Mouse (Mus musculus) heart, embryonic 13.5 days (tissue): ENCODE data around the gene Kiz. TPM values are rescaled to one million over a fixed set of nuclear protein-coding genes. Genes with fewer than 3 reads are reported as not detected.

Experiments used
- ATAC-seq: fragments of 200-750 bp; cut with Nextera tagmentation; 2 replicates; pipeline ENCODE4 v1.8.0; 2017; ENCODE audit warnings: moderate TSS enrichment; ENCODE audit not compliant: insufficient number of reproducible peaks, low FRiP score, low TSS enrichment; ENCODE audit errors: extremely low read depth
- H3K27ac ChIP-seq: fragments of 300-500 bp; sonication (generic); replicated peaks from 2 replicates; pipeline ENCODE4 v1.5.1; 2015; ENCODE audit warnings: moderate library complexity, mild to moderate bottlenecking, inconsistent platforms
- H3K27me3 ChIP-seq: fragments of 300-500 bp; sonication (generic); replicated peaks from 2 replicates; pipeline ENCODE4 v1.6.1; 2015; ENCODE audit warnings: mild to moderate bottlenecking, inconsistent platforms
- H3K36me3 ChIP-seq: fragments of 300-500 bp; sonication (generic); 2 replicates; pipeline ENCODE4 v1.6.1; 2015; ENCODE audit warnings: mild to moderate bottlenecking, inconsistent platforms
- H3K4me1 ChIP-seq: fragments of 300-500 bp; sonication (generic); 2 replicates; pipeline ENCODE4 v1.6.1; 2015; ENCODE audit warnings: inconsistent platforms
- H3K4me2 ChIP-seq: fragments of 300-500 bp; sonication (generic); 2 replicates; pipeline ENCODE4 v1.6.1; 2015; ENCODE audit warnings: inconsistent platforms, mild to moderate bottlenecking, moderate library complexity
- H3K4me3 ChIP-seq: fragments of 300-500 bp; sonication (generic); 2 replicates; pipeline ENCODE4 v1.5.1; 2015; ENCODE audit warnings: moderate library complexity, mild to moderate bottlenecking, inconsistent platforms
- H3K9ac ChIP-seq: fragments of 300-500 bp; sonication (generic); 2 replicates; pipeline ENCODE4 v1.6.1; 2015; ENCODE audit warnings: inconsistent platforms, mild to moderate bottlenecking, moderate library complexity
- H3K9me3 ChIP-seq: fragments of 300-500 bp; sonication (generic); 2 replicates; pipeline ENCODE4 v1.6.1; 2016; ENCODE audit warnings: inconsistent platforms
- WGBS: fragments of 180-500 bp; shearing (Covaris S2); methylation state at CpG from one replicate; pipeline ENCODE4 v1.1.7; 2015; ENCODE audit warnings: mixed read lengths; 5-methylcytosine and 5-hydroxymethylcytosine counted together
- polyA plus RNA-seq: library from polyadenylated mRNA; unstranded; fragments of >200 nt; fragmentation: Nextera tagmentation; extraction: Ambion mirVana; gene quantifications from 2 replicates; pipeline ENCODE4 v1.2.1, GENCODE M21; 2015

The Kiz gene
- polyA plus RNA-seq, 1 experiment from 2014 or later, result 25.2 TPM

- no peaks in the 10 kb centered on the region for H3K36me3 ChIP-seq
- H3K4me2 ChIP-seq, result peak overlapping the region; percentile 64
- H3K9ac ChIP-seq, result 0 out of 2 replicates have a peak overlapping the region, but pooled peaks have one; percentile 2
- peaks cover 98% of the 10 kb centered on the region for H3K27me3 ChIP-seq
- H3K27ac ChIP-seq, result no peak overlapping the region
- no peak for ATAC-seq
- 3% methylated on average over 20 of the region's 20 CpGs for WGBS
- H3K4me3 ChIP-seq, result peak overlapping the region; percentile 43
- peaks cover 30% of the 10 kb centered on the region for H3K4me1 ChIP-seq
- H3K9me3 ChIP-seq, result no peaks in the 10 kb centered on the region
Observed at GRCm38 (mm10) chr2:146835241-146835990, 20.2 kb upstream of the Kiz start.

- Histone ChIP-seq H3K4me3 (no peak overlapping the region), H3K4me1 (peaks cover 30% of the 10 kb centered on the region), H3K36me3 (no peaks in the 10 kb centered on the region), H3K4me2 (no peak overlapping the region), H3K27me3 (peaks cover 98% of the 10 kb centered on the region), H3K9me3 (no peaks in the 10 kb centered on the region), H3K27ac (no peak overlapping the region), H3K9ac (no peak overlapping the region)
- WGBS, result 2% methylated on average over 13 of the region's 13 CpGs
- ATAC-seq, result no peak
Observed at GRCm38 (mm10) chr2:146836246-146836645, 19.4 kb upstream of the Kiz start.

DNA sequence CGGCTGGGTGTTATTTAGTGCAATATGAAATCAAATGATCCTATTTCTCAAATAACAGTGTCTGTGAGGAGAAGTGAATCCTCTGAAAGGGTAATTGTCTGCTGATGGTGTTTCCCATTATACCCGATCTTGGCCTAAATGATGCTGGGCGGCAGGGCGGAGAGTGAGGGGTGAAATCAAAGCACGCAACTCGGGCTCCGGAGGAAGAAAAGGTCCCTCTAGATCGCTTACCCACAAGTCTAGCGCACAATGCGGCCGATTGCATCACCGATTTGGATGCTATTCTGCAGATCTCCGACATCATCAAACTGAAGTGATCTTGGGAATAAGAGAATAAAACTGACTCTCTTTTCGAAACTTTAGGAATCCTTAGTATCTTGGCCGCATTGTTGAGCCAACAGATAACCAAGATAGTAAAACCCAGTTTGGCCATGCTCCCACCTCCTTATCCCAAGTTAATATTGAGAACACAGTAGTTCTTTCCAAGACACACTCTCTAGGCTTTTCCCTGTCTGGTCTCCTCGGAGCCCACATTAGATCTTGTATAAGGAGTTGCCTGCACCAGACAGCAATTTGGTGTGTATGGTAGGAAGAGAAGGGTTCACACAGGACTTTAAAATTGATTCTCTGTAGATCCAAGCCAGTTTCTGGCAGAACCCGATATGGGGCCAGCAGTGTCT is 18.7 kb upstream of the Kiz start:
- WGBS, result 7% methylated on average over 17 of the region's 17 CpGs
- H3K9ac ChIP-seq, result no peak overlapping the region

DNA sequence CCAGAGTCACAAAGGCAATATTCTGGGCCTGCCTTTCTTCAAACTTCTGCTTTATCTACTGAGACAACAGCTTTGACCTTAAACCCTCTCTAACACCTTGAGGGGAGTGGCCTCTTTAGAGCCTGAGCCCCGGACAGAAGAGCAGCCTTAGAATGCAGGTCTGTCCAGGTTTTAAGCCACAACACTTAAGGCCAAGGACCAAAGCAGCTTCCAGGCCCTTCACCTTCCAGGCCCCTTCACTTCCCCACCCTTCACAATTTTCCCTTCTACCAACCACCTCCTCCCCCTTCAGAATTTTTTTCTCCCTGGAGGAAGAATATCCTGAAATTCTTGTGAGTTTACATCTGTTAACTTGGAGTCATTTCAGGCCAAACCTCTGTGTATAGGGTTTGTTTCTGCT is 18.0 kb upstream of the Kiz start:
- Histone ChIP-seq H3K4me1 (peaks cover 30% of the 10 kb centered on the region), H3K9ac (no peak overlapping the region), H3K36me3 (no peaks in the 10 kb centered on the region), H3K4me2 (no peak overlapping the region), H3K27me3 (peaks cover 100% of the 10 kb centered on the region), H3K4me3 (no peak overlapping the region), H3K9me3 (no peaks in the 10 kb centered on the region), H3K27ac (no peak overlapping the region)
- no peak for ATAC-seq
- WGBS, result 7% methylated on average over 1 of the region's 1 CpGs

More for the DNA sequence above, 18.7 kb upstream of the Kiz start:
- ATAC-seq, result no peak
- no peak overlapping the region for H3K4me2 ChIP-seq
- H3K27ac ChIP-seq, result no peak overlapping the region
- H3K9me3 ChIP-seq, result no peaks in the 10 kb centered on the region
- H3K4me1 ChIP-seq, result peaks cover 30% of the 10 kb centered on the region
- H3K27me3 ChIP-seq, result peaks cover 100% of the 10 kb centered on the region
- no peak overlapping the region for H3K4me3 ChIP-seq
- H3K36me3 ChIP-seq, result no peaks in the 10 kb centered on the region

DNA sequence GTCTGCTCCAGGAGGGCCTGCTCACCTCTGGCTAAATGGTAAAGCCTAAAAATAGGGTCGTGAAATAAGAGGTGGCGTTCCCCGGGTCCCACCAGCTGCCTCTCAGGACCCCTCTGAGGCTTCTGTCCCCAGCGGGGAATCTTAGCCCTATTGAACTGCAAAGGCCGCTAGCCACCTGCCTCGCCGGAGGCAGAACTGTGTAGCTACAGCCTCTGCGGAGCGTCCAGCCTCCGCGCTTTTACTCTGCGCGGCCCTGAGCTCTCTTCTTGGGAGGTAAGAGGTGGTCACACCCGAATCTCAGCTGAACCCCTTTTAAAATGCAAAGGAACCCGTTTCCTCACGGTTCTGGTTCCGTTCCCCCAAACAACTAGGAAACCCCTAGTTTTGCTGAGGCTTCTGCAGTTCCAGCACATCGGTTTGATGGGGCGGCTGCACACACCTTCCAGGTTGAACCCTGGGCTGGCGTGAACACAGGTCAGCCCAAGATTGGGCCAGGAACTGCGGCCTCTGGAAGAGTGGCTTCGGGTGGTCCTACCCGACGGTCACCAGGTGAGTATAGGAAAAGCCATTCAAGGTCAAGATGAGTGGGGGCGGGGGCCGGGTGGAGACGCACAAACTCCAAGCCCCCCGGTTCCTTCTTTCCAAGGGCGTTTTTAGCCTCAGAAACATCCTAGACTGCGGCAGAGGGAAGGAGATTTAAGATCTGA is 16.9 kb upstream of the Kiz start:
- peaks cover 28% of the 10 kb centered on the region for H3K4me1 ChIP-seq
- H3K9ac ChIP-seq, result no peak overlapping the region
- peak overlapping the region; percentile 57 for H3K4me2 ChIP-seq
- no peak for ATAC-seq
- H3K9me3 ChIP-seq, result no peaks in the 10 kb centered on the region
- H3K27ac ChIP-seq, result no peak overlapping the region
- peak overlapping the region; percentile 35 for H3K4me3 ChIP-seq
- no peaks in the 10 kb centered on the region for H3K36me3 ChIP-seq
- under 1% methylated on average over 30 of the region's 30 CpGs for WGBS
- H3K27me3 ChIP-seq, result peaks cover 91% of the 10 kb centered on the region

DNA sequence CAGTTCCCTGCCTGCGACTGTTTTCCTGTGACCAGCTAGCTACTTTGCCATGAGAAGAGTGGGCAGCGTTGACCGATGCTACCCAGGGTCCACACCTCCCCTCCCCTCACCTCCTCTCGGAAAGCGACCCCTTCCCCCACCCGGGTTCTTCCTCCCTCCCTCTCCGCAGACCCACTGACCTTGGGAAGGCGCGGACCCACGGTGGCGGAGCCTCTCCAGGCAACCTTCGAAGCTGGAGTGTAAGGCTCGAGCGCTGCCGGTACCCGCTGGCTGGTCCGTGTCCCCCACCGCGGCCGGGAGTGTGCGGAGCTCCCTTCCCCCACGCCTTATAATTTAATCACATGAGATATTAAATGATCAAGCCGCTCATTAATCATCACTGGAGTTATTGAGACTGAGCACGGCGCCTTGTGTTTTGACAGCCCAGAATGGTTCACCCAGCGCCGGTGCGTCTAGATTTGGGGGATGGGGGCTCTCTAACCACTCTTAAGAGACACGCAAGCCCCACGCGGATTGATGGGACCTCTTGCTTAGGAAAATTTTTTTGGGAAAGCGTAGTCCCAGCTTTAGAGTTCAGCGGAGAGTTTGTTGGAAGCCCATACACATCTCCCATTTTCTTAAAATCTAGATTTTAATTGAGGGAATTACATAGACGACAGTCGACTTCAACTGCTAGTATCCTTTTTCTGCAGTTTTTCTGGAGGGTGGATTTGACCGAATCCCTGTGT is 16.2 kb upstream of the Kiz start:
- ATAC-seq, result no peak
- peak overlapping the region; percentile 57 for H3K4me2 ChIP-seq

GRCm38 (mm10) chr2:146847863-146848262 is 7.8 kb upstream of the Kiz start:
- Histone ChIP-seq H3K9me3 (no peaks in the 10 kb centered on the region), H3K27ac (no peak overlapping the region), H3K4me1 (no peaks in the 10 kb centered on the region), H3K4me3 (no peak overlapping the region), H3K9ac (no peak overlapping the region), H3K27me3 (peaks cover 13% of the 10 kb centered on the region; the same call in 1 of the 2 replicates), H3K36me3 (no peaks in the 10 kb centered on the region), H3K4me2 (no peak overlapping the region)
- ATAC-seq, result no peak
- 79% methylated on average over 2 of the region's 2 CpGs for WGBS

More for the DNA sequence above, 16.2 kb upstream of the Kiz start:
- H3K4me3 ChIP-seq, result peak overlapping the region; percentile 35
- no peaks in the 10 kb centered on the region for H3K9me3 ChIP-seq
- WGBS, result 2% methylated on average over 36 of the region's 36 CpGs
- peaks cover 20% of the 10 kb centered on the region for H3K4me1 ChIP-seq
- H3K27ac ChIP-seq, result no peak overlapping the region
- H3K9ac ChIP-seq, result no peak overlapping the region
- H3K36me3 ChIP-seq, result no peaks in the 10 kb centered on the region
- peaks cover 88% of the 10 kb centered on the region for H3K27me3 ChIP-seq

GRCm38 (mm10) chr2:146856120-146856519 is 456 bp downstream of the Kiz start:
- peak overlapping the region; percentile 90 for H3K9ac ChIP-seq
- no peaks in the 10 kb centered on the region for H3K9me3 ChIP-seq
- H3K27me3 ChIP-seq, result no peaks in the 10 kb centered on the region
- H3K4me3 ChIP-seq, result peak overlapping the region; percentile 81
- peak overlapping the region; percentile 84 for H3K27ac ChIP-seq
- H3K4me2 ChIP-seq, result peak overlapping the region; percentile 84
- ATAC-seq, result no peak
- H3K4me1 ChIP-seq, result peaks cover 3% of the 10 kb centered on the region; the same call in 1 of the 2 replicates
- 8% methylated on average over 11 of the region's 11 CpGs for WGBS
- no peaks in the 10 kb centered on the region for H3K36me3 ChIP-seq

- WGBS, result 49% methylated on average over 4 of the region's 4 CpGs
- Histone ChIP-seq H3K9me3 (no peaks in the 10 kb centered on the region), H3K27me3 (no peaks in the 10 kb centered on the region), H3K36me3 (0 out of 2 replicates have a peak, but pooled peaks cover 2% of the 10 kb centered on the region), H3K27ac (no peak overlapping the region), H3K9ac (no peak overlapping the region), H3K4me3 (no peak overlapping the region; the same call in 1 of the 2 replicates), H3K4me1 (peaks cover 5% of the 10 kb centered on the region; the same call in 1 of the 2 replicates), H3K4me2 (peak overlapping the region; percentile 84)
- no peak for ATAC-seq
Observed at GRCm38 (mm10) chr2:146856853-146857252, 1.2 kb downstream of the Kiz start.

DNA sequence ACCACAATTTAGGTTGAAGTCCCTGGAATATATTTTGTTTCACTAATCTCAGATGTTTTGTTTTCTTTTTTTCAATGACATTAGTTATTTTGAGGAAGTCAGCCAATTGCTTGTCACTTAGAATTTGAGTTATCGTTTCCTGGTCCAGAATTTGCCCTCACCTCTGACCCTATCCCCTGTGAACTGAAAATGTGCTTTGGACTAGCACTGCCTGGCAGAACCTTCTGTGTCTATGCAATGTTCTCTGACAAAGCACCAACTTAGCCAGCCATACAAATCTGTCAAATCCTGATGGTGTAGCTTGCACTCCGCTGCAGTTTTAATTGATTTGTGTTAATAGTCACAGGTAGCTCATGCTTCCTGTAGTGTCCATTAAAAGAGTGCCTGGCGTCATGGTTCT is 10.1 kb downstream of the Kiz start:
- no peak overlapping the region for H3K9ac ChIP-seq
- H3K27me3 ChIP-seq, result no peaks in the 10 kb centered on the region
- H3K4me2 ChIP-seq, result no peak overlapping the region
- H3K4me1 ChIP-seq, result 0 out of 2 replicates have a peak, but pooled peaks cover 2% of the 10 kb centered on the region
- 73% methylated on average over 3 of the region's 3 CpGs for WGBS
- H3K27ac ChIP-seq, result no peak overlapping the region
- no peak overlapping the region for H3K4me3 ChIP-seq
- H3K9me3 ChIP-seq, result no peaks in the 10 kb centered on the region
- H3K36me3 ChIP-seq, result peaks cover 16% of the 10 kb centered on the region
- ATAC-seq, result no peak
